Mouse (Mus musculus) retina, postnatal 7 days (tissue): Measurements from ENCODE around the gene Sec24d.
A peak's percentile ranks its signal among the peaks of the same experiment; 100 is the strongest.

Experiments used
- DNase-seq: peaks from one replicate; pipeline ENCODE4 v3.0.0-alpha.2; 2012; ENCODE audit warnings: low read depth, low spot score

The Sec24d gene

DNA sequence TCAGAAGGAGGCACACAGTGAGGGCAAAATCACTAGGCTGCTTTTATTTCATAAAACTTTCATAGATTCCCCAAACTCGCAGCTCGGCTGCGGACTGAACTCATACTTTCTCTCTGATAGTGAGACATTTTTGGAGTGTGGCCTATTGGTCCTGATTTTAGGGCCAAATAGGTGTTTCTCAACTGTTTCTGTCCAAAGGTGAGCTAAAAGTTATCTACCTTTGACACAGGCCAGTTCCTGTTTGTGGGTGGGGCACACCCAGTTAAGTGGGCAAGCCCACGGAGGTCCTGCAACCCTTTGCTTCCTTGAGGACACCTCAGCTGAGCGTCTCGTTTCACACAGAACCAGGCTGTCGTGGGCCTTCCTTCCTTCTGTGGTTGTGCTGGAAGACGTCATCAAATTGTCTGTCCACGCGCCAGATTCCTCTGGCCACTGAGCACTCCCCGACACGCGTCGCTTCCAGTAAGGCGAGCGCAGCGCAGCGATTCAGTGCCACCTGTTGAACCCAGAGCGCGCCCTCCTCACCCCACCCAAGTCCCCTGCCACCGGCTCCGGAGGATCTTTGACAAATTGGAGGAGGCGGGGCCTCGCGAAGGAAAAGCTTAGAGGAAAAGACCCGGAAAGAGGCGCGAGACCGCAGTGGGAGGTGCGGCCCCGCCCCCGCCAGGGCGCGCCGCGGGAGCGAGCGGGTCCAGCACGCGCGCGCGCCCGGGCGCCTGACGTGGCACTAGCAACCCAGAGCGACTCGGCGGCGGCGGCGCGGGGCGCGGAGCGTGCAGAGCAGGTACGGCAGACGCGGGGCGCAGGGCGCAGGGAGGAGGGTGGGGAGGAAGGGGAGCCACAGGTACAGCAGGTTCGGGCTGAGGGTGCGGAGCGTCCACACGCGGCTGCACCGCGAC, at the start of gene Sec24d:
Gene Sec24d, plus strand, starts transcription at position 703 of the 899 bp plus-strand sequence.
- DNase-seq = peak; percentile 65

GRCm38 (mm10) chr3:123218646-123219045, 48.6 kb upstream of the Sec24d start:
- no peak for DNase-seq

DNA sequence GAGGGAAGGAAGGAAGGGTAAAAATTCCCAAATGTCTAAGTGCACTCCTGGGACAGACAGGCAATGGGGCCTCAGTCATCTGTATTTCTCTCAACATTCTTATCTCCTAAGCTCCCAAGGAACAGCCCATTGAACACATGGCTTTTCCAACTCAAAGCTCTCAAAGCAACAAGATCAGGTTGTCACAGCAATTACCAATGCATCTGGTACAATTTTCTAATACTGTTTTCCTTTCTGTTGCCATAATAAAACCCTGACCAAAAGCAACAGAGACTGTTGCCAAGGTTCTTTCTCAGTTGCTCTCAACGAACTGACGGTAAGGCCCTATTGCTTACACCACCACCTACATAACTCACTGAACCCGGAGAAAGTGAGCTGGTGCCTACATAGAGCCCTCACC, 40.0 kb upstream of the Sec24d start:
- DNase-seq = no peak

GRCm38 (mm10) chr3:123231639-123232038, 35.6 kb upstream of the Sec24d start:
- DNase-seq = no peak

DNA sequence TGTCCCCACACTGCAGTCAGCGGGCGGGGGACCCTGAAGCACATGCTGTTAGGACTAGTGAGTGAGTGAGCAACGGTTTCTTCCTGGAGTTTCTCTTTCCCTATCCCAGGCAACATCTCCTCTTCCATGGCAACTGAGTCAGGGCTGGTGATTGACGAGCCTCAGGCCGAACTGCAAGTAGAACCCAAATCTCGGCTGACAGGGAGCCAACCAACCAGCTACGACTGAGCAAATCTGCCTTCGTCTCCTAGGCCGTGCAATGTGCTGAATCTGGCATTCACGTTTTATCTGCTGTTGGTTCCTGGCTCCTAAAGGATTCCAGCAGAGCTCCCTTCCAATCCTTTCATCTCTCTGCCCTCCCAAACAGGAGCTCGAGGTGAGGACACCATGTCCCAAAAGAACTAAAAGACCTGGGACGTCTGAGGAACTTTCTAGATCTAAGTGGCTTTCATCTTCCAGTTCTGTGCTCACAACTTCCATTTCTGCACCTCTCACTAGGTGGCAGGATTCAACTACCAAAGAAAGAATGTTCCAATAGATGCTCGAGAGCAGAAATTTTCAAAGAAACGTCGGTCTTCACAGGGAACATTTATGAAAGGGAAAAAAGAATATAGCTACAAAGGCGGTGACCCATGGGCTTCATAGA, 32.9 kb upstream of the Sec24d start:
- DNase-seq = peak; percentile 19

DNA sequence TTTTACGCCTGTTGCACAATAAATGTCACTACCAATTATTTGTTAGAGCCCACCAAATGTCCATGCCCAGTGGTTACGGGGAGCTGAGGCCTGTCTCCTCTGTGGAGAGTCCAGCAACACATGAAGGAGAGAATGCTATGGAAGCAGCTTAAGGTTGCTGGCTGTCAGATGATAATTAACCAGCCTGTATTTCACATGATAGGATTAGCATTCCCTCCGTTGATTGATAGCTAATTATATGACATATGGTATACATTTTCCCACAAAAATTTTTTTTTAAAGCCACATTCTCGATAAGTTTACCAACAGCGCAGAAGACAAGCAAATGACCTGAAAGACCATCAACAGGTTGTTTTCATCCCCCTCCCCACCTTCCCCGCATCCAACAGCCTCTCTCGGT, 31.8 kb upstream of the Sec24d start:
- DNase-seq = peak; percentile 9

DNA sequence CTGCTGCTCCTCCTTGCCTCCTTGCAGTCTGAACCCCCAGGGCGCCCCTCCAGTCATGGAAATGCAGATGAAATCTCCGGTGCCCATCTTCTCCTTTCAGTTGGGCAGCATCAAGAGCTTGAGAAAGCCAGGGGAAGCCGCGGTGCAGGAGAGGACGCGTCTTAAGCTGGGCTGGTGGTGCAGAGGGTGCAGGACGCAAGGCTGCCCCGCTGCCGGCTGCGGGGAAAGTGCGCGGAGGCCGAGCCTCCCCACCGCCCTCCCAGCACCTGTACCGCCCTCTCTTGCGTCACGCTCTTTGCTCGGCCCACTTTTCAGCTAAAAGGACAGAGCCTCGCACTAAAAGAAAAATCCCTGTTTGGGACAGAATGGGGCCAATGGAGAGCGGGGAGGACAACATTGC, 31.3 kb upstream of the Sec24d start, which contains the start of gene Synpo2:
Gene Synpo2, minus strand, starts transcription at position 229 of the 400 bp plus-strand sequence.
- peak; percentile 35 for DNase-seq

DNA sequence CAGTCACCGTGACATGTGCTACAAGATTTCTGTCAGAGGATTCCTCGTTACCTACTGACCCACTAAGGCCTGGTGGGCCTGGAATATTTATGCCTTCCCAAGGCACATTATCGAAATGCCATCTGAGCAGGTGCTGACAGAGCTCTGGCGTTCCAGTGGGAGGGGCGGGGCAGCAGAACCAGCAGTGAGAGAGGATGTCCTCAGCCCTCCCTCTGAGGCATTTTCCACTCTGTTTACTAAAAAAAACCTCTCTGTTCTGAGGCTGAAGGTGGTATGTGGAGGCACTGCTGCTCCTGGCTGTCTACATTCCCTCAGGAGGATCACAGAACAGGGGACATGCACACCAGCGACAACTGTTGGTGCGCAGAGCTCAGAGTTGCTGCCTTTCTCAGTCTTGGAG, 30.2 kb upstream of the Sec24d start:
- no peak for DNase-seq

- DNase-seq = no peak
Observed at GRCm38 (mm10) chr3:123237446-123237845, 29.8 kb upstream of the Sec24d start.

DNA sequence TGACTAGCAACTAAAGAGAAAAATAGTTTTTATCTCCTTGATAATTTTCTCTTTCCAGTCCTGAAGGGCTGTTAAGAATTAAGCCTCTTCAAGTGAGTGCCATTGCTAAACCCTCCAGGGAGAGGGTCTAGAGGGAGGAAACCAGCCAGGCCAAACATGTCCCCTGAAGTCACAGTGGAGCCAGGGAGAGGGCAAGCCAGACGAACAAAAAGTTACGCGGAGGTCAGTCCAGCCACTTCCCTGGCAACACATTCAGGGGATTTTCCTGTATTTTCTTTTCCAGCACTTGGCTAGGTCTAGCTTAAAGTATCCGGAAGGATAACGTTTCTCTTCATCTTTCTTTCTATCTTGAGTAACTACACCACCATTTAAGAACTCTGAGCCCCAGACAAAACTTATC, 22.9 kb upstream of the Sec24d start:
- no peak for DNase-seq

DNA sequence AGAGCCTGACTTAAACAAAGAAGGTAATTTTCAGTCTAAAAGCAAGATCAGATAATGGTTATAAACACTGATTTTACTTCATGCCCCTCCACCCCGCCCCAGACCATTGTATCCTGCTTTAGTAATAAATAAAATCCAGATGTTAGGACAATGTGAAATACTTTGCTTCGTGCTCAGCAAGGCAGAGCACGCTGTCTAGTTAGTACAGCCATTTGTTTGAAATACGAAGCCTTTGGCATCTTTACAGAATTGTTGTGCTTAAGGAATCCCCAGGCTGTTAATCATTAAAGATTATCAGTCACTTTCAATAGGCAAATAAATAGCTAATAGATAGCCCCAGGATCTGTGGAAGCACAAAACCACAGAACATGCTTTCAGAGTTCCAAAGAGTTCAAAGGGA, 21.6 kb upstream of the Sec24d start:
- no peak for DNase-seq

GRCm38 (mm10) chr3:123256181-123257101, 10.8 kb upstream of the Sec24d start:
- DNase-seq = no peak

GRCm38 (mm10) chr3:123258709-123259108, 8.5 kb upstream of the Sec24d start:
- no peak for DNase-seq

DNA sequence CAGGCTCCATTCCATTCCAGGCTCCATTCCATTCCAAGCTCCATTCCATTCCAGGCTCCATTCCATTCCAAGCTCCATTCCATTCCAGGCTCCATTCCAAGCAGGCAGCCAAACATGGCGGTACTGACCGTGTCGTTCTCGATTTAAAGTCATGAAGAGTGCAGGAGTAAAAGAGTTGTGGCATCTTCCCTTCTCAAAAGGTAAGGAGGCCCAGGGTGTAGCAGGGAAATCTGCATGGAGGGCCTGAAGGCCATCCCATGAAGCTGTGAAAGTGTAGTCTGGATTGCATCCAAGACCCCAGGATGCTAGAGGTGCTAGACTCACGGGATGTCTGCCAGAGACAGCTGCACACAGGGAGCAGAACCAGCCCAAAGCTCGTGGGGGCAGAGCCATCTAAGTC, 2.5 kb upstream of the Sec24d start:
- no peak for DNase-seq

- DNase-seq = no peak
Observed at GRCm38 (mm10) chr3:123267741-123268201, 516 bp downstream of the Sec24d start.

- no peak for DNase-seq
Observed at GRCm38 (mm10) chr3:123282866-123283615, 15.8 kb downstream of the Sec24d start.

GRCm38 (mm10) chr3:123284284-123284683, 17.0 kb downstream of the Sec24d start:
- no peak for DNase-seq

- no peak for DNase-seq
Observed at GRCm38 (mm10) chr3:123285649-123286048, 18.4 kb downstream of the Sec24d start.

GRCm38 (mm10) chr3:123288856-123289570, 21.8 kb downstream of the Sec24d start:
- no peak for DNase-seq

GRCm38 (mm10) chr3:123291670-123292069, 24.4 kb downstream of the Sec24d start:
- no peak for DNase-seq
